Mouse (Mus musculus) thymus, postnatal 0 days (tissue): ENCODE measurements around the gene Gbe1. TPM values are rescaled to one million over a fixed set of nuclear protein-coding genes. Genes with fewer than 3 reads are reported as not detected.

ENCODE experiments used
- DNase-seq: peaks from one replicate; pipeline ENCODE4 v3.0.0-alpha.2; 2015; ENCODE audit warnings: low spot score
- polyA plus RNA-seq: library from polyadenylated mRNA; unstranded; fragments of >200 nt; fragmentation: Nextera tagmentation; extraction: Ambion mirVana; gene quantifications from 2 replicates; pipeline ENCODE4 v1.2.1, GENCODE M21; 2015

Gene Gbe1
- polyA plus RNA-seq, 1 experiment from 2014 or later: 24.7 TPM

- DNase-seq: peak; percentile 1
Measured at GRCm38 (mm10) chr16:70562574-70562973, 248.8 kb downstream of the Gbe1 start.

DNA sequence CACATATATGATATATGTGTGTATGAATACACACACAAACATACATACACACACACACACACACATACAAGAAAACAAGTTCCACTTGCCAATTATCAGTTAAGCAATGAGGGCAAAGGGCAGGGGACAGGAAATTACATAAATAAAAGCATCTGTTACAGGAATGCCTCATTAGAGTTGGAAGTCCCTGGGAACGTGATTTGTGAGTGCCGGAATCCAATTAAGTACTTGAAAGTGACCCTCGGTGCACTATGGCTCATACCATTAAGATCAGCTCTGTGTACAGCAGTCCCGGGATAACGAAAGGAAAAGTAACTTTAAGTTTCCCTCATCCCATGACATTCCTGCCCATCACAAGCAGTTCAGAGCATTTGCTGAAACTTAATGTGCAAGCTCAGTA is 249.7 kb downstream of the Gbe1 start:
- peak; percentile 1 for DNase-seq

- peak; percentile 53 for DNase-seq
Measured at GRCm38 (mm10) chr16:70568341-70569265, 254.9 kb downstream of the Gbe1 start.

DNA sequence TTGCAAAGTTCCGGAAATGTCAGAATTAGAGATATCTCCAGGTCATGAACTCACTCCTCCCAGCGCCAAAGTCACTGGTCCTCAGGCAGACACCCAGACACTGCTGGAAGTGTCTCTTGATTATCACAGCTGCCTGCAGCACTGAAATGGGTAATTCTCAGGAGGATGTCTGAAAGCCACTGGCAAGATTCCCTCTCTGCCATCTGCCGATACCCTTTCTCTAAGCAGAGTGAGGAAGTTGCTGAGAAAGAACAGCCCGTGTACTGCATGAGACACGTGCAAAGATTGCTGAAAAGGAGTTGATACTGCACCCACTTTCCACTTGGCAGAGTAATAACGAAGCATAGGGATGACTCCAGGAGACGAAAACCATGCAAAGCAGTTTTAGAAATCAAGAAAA is 272.2 kb downstream of the Gbe1 start:
- DNase-seq: no peak

GRCm38 (mm10) chr16:70602326-70602725 is 288.6 kb downstream of the Gbe1 start:
- DNase-seq: no peak

DNA sequence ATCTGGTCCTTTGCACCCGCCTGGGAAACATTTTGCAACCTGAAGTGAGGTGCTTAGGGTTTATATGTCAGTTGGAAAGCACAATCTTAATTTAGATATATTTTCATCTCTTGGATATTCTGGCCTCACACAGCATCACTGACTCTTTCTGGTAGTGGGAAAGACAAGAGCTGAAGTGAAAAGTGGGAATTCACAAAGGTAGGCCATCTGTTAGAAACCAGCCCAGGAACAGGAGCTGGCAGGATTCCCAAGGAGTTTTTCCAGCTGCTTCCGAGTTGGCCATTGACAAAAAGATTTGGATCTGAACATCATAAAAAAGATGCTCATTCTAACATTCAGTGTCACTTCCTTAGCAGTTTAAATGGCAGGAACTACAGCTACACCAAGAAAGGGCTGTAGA is 294.6 kb downstream of the Gbe1 start:
- DNase-seq: no peak

DNA sequence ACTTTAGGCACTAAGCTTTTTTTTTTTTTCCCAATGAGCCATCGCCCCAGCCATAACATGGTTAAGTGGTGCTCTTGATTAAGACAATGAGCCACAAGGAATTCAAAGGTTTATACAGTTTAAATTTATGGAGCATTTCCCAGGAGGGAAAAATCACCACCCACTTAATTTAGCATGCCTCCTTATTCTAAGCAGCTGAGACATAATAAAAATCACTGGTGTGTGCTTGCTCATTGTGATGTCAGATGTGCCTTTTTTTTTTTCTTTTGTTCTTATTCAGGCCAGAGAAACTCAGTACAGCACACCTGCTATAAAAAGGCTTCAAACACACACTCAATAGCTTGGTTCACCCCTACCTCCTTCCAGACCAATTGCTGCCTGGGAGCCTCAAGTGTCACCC is 303.9 kb downstream of the Gbe1 start:
- no peak for DNase-seq

- DNase-seq: no peak
Measured at GRCm38 (mm10) chr16:70618168-70618567, 304.4 kb downstream of the Gbe1 start.
